Mouse (Mus musculus) cerebellum, postnatal 10 days (tissue): ENCODE measurements around the gene Srgap2.

Experiments
- DNase-seq, 2 experiments: peaks; one replicate each; pipeline ENCODE4 v3.0.0; 2021; ENCODE audit warnings: mixed read lengths in 2 of 2

Gene Srgap2

DNA sequence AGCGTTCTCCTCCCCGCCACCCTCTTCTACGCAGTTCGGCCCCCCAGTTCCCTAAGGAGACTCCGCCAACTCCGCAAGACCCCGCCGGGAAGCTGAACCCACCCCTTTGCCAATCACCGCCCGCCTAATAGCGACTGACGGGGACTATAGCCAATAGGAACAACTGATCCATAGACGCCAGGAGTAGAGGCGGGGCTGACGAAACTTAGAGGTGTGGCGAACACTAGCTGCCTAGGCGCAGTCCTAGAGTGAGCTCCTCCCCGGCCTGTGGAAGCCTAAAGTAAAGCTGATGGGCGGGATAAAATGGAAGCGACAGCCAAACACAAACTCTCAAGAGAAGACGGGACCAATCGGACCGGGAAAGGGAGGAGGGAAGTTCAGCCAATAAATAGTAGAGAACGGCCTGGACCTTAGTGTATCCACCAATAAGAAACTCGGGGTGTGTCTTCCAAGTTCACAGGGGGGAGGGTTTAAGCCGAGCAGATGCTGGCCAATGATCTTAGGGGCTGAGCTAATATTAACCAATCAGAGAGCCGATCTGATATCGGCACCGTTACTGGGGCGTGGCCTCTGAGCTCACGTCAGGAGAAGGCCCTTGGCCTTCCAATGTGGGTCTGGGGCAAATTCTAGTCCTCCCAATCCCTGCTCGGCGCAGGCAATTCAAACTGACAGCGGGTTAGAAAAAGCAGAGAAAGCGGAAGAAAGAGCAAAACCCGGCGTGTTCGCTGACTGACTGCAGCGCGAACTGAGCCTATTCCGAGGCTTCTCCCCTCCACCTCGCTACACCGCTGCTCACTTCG lies at the start of gene Srgap2, which contains the start of gene Fam72a:
Srgap2 (minus strand) TSS at position 72 of the 800 bp plus-strand sequence.
Fam72a (plus strand) TSS at position 623 of the 800 bp plus-strand sequence.
- peak; percentile 98 for DNase-seq

DNA sequence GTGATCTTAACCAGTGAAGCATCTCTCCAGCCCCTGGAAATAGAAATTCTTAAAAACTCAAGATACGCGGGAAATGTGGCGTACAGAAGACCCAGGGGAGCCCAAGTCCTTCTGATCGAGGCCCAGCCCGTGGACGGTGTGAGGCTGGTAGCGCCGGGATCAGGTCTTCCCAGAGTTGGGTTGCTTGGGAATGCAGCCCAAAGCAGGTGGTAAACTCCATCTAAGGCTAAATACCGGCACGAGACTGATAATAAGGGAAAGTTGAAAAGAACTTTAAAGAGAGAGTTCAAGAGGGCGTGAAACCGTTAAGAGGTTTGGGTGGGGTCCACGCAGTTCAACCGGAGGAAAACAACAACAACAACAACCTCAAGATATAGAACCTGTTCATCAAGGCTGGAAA lies 46.6 kb upstream of the Srgap2 start:
- DNase-seq: peak; percentile 42 to 52

DNA sequence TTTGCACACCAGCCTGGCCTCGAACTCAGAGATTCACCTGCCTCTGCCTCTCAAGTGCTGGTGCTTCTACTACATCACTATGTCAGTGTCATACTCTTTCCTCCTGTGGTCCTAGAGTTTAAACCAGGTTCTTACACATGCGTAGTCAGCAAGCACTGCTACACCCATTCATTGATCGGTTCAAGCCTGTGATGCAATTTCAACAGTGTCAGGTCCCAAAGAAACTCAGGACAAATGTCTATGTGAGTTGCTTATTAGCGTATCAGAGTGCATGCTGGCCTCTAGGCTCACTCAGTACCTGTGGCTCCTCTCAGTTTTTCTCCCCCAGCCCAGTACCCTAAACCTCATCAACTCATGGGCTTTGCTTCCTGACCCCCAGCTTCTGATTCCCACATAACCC lies 43.2 kb upstream of the Srgap2 start:
- DNase-seq: no peak

DNA sequence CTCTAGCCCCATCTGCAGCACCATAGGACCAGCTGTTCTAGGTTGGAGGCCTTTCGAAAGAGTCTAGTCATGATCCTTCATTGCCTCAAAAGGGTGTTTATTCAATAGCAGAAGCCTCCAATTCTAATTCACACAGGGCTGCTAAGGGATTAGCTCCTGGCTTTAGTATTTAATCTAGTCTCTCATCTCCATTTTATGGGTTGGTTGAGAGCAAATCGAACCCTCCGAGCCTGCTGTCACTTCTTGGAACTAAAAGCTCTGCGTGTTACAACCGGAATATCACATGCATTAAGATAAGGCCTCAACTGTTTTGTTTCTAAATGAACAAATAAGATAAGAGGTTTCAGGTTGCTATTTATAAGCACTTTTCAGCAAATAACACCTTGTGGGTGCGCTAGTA lies 42.6 kb upstream of the Srgap2 start:
- no peak for DNase-seq

DNA sequence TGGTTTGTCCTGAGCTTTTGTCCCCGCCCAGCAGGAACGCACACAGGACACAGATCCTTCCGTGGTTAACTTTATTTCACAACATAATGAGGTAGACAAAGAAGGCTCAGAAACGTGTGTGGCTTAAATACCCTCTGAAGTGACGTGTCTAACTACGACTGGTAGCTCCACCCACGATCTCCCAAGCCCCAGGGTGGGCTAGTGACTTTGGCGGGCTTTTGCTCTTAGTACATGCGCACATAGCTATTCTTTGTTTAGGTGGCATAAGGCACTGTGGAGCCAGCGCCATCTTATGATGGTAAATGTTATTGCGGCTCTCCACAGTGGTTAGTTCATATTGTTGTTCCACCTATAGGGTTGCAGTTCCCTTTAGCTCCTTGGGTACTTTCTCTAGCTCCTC lies 38.9 kb upstream of the Srgap2 start:
- DNase-seq: peak; percentile 31 to 34

DNA sequence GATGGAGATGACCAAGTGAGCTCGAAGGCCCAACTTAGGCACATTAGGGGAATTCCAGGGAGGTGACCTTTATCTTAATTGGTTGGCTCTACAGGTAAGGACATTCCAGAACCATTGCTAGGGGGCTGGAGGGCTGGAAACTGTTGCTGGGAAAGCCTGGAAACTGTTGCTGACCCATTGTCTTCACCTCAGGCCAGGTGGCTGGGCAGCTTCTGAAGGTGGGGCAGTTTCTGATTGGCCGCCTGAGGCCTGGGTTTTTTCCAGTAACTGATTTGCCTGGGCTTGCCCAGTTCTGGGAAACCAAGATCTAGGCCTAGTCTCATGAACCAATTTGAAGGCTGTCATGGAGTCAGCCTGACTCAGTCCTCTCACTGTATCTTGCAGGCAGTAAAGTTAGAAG lies 34.9 kb upstream of the Srgap2 start:
- DNase-seq: no peak

DNA sequence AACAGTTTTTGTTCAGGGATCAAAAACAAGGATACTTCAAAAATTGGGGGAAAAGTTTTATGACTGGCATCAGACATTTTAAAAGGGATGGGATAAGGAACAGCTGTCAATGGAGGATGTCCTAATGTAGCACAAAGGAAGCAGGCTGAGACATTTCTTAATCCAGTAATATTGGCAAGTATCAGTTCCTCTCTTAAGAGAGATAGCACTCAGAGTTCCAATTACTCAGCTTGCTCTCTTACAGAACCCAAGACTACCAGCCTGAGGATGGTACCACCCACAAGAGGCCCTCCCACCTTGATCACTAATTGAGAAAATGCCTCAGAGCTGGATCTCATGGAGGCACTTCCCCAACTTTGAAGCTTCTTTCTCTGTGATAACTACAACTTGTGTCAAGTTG lies 33.3 kb upstream of the Srgap2 start:
- no peak for DNase-seq

DNA sequence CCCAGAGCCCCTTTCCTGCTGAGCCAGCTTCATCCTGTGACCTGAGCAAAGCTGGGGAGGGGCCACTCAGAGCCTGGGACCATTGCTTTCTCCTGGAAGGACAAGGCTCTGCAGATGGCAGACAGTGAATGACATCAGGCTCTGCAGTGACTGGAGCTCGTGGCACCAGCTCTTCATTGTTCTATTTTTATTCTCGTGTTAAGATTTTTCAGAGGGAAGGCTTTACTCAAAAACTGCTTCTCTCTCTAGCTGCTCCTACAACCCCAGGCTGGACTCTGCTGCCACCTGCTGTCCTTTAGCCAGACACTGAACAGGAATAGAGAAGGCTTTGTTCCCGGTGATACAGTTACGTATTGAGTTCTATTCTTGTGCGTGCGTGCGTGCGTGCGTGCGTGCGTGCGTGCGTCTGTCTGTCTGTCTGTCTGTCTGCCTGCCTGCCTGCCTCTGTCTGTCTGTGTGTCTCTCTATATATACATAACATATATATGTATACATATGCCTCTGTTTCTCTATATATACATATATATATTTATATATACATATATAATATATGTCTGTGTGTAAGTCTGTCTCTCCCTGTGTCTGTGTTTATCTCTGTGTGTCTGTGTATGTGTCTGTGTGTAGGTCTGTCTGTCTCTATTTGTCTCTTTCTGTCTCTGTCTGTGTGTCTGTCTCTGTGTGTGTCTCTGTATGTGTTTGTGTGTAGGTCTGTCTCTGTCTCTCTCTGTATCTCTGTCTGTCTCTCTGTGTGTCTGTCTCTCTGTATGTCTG lies 28.1 kb upstream of the Srgap2 start:
- peak; percentile 91 to 92 for DNase-seq

DNA sequence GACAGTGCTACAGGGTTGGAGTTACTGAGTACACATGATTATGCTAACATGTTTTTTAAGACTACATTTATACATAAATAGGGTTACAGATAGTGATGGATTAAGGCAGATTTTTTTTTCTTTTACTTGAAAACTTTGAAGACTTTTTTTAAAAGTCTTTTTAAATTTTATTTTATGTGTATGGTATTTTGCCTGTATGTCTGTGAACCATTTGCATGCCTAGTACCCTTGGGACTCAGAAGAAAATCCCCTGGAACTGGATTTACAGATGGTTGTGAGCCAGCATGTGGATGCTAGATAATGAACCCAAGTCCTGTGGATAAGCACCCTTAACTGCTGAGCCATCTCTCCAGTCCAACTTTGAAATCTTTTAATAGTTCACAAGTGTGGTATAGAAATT lies 26.3 kb upstream of the Srgap2 start:
- DNase-seq: no peak

DNA sequence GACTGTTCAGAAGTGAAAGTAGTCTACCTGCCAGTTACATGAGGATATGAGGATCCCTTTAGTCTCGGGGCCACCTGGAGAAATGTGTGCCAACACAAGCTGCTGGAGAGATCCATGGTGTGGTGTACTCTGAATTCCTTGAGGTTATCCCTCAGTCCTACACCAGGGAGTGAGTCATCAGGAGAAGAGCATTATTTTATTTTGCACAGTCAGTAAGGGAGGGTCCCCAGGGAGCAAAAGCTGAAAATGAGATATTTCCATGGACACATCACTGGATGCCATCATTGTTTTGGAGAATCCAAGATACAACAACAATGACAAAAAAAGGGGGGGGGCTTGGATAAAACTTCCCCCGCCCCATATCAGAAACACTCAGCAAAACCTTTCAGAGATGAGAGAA lies 24.8 kb upstream of the Srgap2 start:
- DNase-seq: no peak

DNA sequence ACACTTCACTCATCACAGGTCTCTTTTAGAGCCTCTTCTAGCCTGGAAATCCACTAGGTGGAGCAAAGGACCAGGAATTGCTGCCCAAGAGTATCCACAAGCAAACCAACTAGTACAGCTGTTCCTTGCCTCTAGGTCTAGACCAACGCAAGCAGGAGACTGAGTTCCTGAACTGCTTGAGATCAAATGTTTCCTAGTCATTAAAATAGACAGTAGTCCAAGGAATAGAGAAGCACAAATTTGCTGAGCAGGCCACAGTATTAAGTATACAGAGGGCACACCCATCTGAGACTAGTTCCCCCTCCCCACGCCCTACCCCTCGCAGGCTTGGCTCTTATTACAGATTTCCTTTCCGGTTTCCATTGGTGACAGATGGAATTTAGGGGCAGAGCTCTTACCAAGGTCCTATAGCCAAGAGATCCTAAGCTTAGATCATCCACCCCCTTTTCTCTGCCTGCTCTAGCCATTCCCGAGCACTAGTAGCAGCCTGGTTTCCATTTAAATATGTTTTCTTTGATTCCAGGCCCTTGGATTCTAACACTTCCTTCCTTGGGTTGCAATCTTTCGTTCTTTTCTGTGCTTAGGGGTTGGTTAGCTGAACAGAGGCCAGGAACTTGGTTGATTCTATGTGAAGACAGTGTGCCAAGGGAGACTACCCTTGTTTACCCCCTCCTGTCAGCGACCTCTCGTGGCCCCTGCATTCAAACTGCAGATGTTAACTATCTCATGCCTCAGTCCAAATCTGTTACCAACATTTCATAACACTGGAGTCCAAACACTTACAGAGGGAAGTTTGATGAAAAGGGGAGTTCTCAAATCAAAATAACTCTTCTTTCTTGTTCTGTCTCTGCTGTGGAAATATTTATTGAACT lies 21.6 kb upstream of the Srgap2 start:
- peak; percentile 67 to 74 for DNase-seq

DNA sequence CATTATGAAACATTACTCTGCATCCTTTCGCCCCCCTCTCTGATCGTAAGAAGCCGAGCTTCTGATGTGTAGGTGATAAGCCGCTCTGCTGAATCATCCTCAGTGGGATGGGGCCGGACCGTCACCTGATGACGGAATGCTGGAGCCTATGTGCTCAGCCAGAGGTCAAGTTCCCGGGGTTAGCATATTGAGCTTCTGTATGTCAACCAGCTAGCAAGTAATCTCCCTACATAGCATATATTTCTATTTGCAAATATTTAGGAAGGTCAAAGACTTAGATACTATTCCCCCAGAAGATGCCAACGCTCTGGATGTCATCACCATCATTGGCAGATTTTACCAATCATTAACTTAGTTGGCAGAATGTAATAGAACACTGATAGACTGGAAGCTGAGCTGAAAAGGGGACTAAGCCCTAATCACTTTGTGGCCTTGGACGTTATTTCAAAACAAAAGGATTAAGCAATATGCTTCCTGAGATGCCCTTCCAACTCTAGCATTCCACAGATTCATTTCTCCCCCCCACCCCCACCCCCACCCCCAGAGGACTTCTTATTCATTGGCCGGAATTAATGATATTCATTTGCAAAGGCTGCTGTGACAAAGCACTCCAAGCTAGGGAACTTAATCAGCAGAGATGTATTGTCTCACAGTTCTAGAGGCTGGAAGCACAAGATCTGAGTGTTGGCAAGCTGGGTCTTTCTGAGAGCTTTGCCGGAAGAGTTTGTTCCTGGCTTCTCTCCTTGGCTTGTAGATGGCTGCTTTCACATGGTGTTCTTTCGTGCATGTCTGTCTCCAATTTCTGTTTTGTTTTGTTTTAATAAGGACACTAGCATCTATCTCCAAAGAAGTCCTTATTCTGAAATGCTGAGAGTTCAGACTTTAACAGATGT lies 19.9 kb upstream of the Srgap2 start:
- DNase-seq: no peak

DNA sequence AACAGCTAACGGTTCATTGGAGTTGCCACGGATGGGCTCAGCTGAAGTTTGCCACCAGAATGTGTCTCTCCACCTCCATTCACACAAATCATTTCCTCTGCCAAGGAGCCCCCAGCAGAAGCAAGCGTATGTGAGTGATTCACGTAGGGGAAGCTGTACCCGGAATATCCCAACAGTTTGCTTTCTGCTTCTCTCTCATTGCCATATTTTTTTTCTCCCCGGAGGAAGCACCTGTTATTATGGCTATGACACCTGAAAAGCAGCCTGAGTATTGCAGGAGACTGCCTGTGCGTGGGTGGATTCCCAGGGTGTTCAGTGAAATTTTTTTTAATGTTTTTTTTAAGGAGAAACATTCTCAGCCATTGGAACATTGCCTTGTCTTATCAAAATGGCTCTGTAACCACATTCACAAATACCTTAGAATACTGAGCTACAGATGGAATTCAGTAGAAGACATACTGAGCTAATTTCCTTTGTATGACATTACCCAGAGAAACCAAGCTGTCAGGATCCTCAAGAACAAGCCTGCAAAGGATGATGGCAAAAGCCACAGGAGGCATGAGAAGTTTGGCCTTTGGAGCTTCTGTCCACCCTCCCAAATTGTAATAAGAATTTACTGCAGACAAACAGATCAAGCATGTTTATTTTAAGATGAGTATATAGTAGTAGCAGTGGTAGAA lies 16.9 kb upstream of the Srgap2 start:
- peak; percentile 66 to 71 for DNase-seq

DNA sequence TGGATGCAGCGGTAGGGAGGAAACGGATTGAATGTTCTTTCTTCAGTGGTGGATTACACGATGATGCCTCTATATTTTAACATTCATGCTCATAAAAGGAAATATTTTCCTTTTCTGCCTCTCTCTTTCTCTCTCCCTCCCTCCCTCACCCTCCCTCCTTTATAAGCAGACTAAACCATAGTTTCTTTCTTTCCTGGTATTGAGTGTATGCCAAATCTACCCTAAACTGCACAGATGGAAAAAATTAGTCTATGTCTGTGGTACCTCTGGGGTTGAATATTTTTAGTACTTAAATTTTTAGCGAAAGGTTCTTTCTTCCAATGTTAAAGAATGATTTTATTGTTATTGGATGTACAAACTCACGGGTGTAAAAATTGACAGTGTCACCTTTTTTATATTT lies 14.8 kb upstream of the Srgap2 start:
- DNase-seq: no peak

DNA sequence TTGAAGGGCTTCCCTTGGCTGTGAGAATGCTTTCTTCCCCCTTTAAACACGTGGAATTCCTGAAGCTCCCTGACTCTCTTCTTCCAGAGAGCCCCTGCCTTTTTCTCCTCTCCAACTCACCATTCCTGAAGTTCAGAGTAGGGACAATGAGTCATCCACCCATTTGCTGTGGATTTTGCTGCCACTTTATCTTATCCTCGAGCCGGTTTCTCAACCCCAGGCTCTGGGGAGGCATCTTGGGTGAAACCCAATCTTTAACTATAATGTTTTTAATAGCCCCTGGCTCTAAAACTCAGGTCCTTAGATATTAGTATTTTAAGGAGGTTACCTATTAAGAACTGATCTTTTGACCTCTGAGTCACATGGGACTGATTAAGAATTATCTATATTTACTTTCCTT lies 14.3 kb upstream of the Srgap2 start:
- no peak for DNase-seq

DNA sequence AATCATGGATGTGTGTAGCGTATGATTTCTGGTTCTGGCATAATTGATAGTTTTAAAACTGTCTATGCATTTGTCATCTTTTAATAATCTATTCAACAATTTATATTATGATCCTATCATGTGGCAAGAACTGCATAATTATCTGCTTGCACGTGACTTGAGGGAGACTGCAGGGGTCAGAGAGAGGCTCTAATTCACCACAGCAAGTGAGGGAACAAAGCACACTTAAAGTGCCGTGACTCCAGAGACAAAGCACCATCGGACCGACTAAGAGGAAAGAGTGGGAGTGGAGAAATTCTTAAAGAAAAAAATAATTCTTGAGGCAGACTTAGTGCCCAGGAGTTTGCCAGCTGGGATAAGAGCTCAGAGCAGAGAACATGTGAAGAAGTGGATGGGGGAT lies 13.6 kb upstream of the Srgap2 start:
- no peak for DNase-seq

DNA sequence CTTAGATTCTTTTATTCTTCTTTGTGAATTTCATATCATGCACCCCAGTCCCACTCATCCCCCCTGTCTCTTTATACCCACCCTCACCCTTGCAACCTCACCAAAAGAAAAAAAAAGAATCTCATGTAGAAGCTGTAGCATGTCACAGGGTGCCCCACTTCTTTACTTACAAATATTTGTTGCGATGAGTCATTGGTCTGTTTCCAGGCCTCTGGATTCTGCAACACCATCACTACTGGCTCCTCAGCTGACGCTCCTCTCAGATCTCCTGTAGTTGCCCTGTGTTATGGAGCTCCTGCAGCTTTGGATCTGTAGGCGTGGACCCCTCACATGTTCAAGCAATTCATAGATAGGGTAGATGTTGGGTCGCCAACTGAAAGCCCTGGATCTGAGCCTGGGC lies 12.6 kb upstream of the Srgap2 start:
- no peak for DNase-seq

DNA sequence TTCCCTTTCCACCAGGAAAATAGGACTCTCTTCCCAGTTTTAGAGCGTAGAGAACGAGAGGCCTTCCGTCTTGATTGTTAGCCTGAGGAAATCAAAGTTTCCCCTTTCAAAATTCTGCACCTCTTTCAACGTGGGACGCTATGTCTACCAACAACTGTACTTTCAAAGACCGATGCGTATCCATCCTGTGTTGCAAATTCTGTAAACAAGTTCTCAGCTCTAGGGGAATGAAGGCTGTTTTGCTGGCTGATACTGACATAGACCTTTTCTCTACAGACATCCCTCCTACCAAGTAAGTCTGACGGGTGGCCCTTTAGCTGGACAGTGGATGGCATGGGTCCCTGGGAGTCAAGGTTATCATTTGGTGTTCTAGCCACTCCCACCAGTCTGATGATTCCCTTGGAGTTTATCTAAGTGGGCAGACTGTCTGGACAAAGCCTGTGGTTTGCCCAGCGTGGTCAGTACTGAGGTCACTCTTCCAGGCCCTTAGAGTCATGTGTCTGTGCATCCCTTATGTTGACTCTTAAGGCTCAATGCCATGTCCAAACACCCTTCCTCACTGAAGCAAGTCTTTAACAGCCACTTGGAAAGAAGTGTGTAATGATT lies 1.5 kb upstream of the Srgap2 start:
- no peak for DNase-seq

DNA sequence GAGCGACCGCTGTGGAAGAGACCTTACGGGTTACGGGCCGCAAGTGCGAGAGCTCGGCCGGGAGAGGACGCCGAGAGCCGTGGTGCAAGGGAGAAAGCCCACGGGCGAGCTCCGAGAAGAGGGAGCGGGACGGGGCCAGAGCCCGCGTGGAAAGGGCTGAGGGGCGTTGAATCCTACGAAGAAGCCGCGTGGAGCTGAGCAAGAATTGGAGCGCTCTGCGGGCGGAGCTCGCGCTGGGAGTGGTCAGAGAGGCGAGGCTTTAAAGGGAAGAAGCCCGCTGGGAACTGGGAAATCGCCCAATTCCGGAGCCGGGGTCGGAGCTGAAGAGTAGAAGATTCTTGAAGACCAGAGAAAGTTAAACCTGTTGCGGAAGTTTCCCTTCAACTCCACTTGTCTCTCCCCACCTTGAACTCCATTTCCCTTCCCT lies 942 bp upstream of the Srgap2 start:
- peak; percentile 78 to 82 for DNase-seq

DNA sequence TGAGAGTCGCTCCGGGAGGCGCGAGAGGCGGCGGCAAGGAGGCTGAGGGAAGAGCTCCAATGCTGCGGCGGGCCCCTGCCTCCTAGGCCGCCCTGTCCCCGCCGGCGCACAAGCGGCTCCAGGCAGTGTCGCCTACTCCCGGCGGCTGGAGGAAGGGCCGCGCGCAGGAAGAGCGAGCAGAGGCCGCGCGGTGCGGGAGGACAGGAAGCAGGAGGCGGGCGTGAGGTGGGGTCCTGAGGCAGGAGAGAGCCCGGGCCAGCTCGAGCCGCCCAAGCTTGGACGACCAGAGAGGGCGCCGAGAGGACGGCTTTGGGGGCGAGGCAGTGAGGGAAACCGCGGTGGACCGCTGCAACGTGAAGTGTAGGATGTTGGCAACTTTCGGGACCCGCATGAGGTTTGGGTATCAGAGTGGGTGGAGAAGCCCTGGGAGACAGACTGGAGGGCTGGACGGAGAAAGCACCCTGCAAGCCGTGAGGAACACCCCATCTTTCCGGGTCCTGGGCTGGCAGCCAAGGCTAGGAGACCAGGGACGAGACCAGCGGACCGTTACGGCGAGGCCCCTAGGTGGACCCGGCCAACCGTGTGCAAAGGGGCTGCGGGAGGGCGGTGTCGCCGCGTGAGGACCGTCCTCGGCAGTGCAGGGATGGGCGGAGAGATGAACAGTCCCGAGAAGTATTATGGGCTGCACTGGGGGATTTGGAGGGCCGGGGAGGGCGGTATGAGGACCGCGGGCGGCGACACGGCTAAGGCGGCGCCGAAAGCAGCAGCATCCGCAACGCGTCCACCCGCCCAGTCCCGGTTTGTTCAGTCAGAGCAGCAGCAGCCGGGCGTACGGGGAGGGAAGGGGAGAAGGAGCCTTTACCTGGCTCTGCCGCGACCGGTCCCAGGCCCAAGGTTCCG lies 531 bp downstream of the Srgap2 start:
- peak; percentile 88 to 90 for DNase-seq
